Mouse (Mus musculus) embryonic facial prominence, embryonic 11.5 days (tissue): ENCODE results near the gene Aldh4a1. TPM values are rescaled to one million over a fixed set of nuclear protein-coding genes. Genes with fewer than 3 reads are reported as not detected.
A peak's percentile ranks its signal among the peaks of the same experiment; 100 is the strongest.

ENCODE experiments used
- ATAC-seq: fragments of 200-750 bp; cut with Nextera tagmentation; replicated peaks from 2 replicates; pipeline ENCODE4 v1.8.0; 2017; ENCODE audit warnings: low read depth; ENCODE audit not compliant: insufficient number of reproducible peaks, low FRiP score, low TSS enrichment
- DNase-seq: peaks from one replicate; pipeline ENCODE4 v3.0.0-alpha.2; 2015; ENCODE audit warnings: low spot score
- H3K27ac ChIP-seq: fragments of 300-500 bp; sonication (generic); replicated peaks from 2 replicates; pipeline ENCODE4 v1.5.1; 2014; ENCODE audit warnings: mild to moderate bottlenecking, low read depth, low read length, control low read depth
- H3K27me3 ChIP-seq: fragments of 300-500 bp; sonication (generic); 2 replicates; pipeline ENCODE4 v1.6.1; 2014; ENCODE audit warnings: mild to moderate bottlenecking, low read length, moderate library complexity, mixed read lengths; ENCODE audit not compliant: control insufficient read depth, insufficient read depth
- H3K36me3 ChIP-seq: fragments of 300-500 bp; sonication (generic); replicated peaks from 2 replicates; pipeline ENCODE4 v1.6.1; 2014; ENCODE audit warnings: low read depth, mild to moderate bottlenecking, low read length, moderate library complexity, mixed read lengths; ENCODE audit not compliant: control insufficient read depth, insufficient read depth
- H3K4me1 ChIP-seq: fragments of 300-500 bp; sonication (generic); 2 replicates; pipeline ENCODE4 v1.6.1; 2014; ENCODE audit warnings: low read length, mixed read lengths; ENCODE audit not compliant: control insufficient read depth, insufficient read depth
- H3K4me2 ChIP-seq: fragments of 300-500 bp; sonication (generic); 2 replicates; pipeline ENCODE4 v1.6.1; 2014; ENCODE audit warnings: low read depth, mild to moderate bottlenecking, control low read depth, low read length, moderate library complexity
- H3K4me3 ChIP-seq: fragments of 300-500 bp; sonication (generic); 2 replicates; pipeline ENCODE4 v1.5.1; 2014; ENCODE audit warnings: low read depth, low read length, control low read depth
- H3K9ac ChIP-seq: fragments of 300-500 bp; sonication (generic); replicated peaks from 2 replicates; pipeline ENCODE4 v1.6.1; 2014; ENCODE audit warnings: mild to moderate bottlenecking, control low read depth, low read length
- H3K9me3 ChIP-seq: fragments of 300-500 bp; sonication (generic); replicated peaks from 2 replicates; pipeline ENCODE4 v1.6.1; 2016; ENCODE audit warnings: mild to moderate bottlenecking, low read length, inconsistent platforms, mixed read lengths; ENCODE audit not compliant: control insufficient read depth
- WGBS: fragments of 180-500 bp; shearing (Covaris S2); extraction: QIAGEN DNeasy Blood & Tissue Kit; methylation state at CpG from one replicate; pipeline ENCODE4 v1.1.7; 2014; 5-methylcytosine and 5-hydroxymethylcytosine counted together
- polyA plus RNA-seq: library from polyadenylated mRNA; unstranded; fragments of >200 nt; fragmentation: Nextera tagmentation; extraction: Ambion mirVana; gene quantifications from 2 replicates; pipeline ENCODE4 v1.2.1, GENCODE M21; 2014

Aldh4a1 gene
- polyA plus RNA-seq, 1 experiment from 2014 or later: 13.1 TPM

- Histone ChIP-seq H3K27ac (no peak overlapping the region), H3K4me2 (no peak overlapping the region), H3K4me3 (no peak overlapping the region), H3K27me3 (no peaks in the 10 kb centered on the region), H3K9me3 (no peaks in the 10 kb centered on the region), H3K4me1 (peaks cover 25% of the 10 kb centered on the region), H3K36me3 (no peaks in the 10 kb centered on the region), H3K9ac (no peak overlapping the region)
- no peak for DNase-seq
- WGBS: 24% methylated on average over 3 of the region's 3 CpGs
- no peak for ATAC-seq
Measured at GRCm38 (mm10) chr4:139594062-139594461, 28.6 kb upstream of the Aldh4a1 start.

DNA sequence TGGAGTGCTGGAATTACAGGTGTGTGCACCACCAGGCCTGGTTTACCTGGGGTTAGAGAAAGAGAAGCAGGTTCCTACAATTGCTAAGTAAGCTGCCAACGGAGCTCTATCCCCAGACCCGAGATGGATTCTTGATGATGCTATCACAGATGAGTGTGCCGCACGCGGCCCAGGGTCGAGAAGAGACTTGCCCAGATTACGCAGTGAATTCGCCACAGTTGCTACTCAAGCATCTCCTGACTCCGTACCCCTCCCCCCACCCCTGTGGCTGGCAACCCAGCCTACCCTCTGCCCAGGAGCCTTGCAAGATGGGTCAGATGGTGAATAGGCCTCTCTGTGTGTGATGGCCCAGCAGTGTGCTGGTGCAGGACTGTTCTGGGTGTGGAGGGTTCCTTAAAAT is 26.0 kb upstream of the Aldh4a1 start:
- DNase-seq (no peak), ATAC-seq (no peak)
- no peak overlapping the region for H3K4me2 ChIP-seq

GRCm38 (mm10) chr4:139597286-139598284 is 25.1 kb upstream of the Aldh4a1 start:
- WGBS: 50% methylated on average over 20 of the region's 20 CpGs
- no peaks in the 10 kb centered on the region for H3K36me3 ChIP-seq
- peak overlapping the region; percentile 87 for H3K27ac ChIP-seq
- no peak overlapping the region for H3K4me3 ChIP-seq
- 0 out of 2 replicates have a peak overlapping the region, but pooled peaks have one; percentile 2 for H3K9ac ChIP-seq
- H3K27me3 ChIP-seq: no peaks in the 10 kb centered on the region
- H3K9me3 ChIP-seq: no peaks in the 10 kb centered on the region
- no peak for DNase-seq
- H3K4me2 ChIP-seq: no peak overlapping the region
- ATAC-seq: no peak
- peaks cover 21% of the 10 kb centered on the region for H3K4me1 ChIP-seq

More for the DNA sequence above, 26.0 kb upstream of the Aldh4a1 start:
- 15% methylated on average over 9 of the region's 9 CpGs for WGBS
- no peaks in the 10 kb centered on the region for H3K9me3 ChIP-seq
- peaks cover 21% of the 10 kb centered on the region for H3K4me1 ChIP-seq
- H3K9ac ChIP-seq: no peak overlapping the region
- H3K36me3 ChIP-seq: no peaks in the 10 kb centered on the region
- H3K4me3 ChIP-seq: no peak overlapping the region
- H3K27me3 ChIP-seq: no peaks in the 10 kb centered on the region
- 0 out of 2 replicates have a peak overlapping the region, but pooled peaks have one; percentile 49 for H3K27ac ChIP-seq

DNA sequence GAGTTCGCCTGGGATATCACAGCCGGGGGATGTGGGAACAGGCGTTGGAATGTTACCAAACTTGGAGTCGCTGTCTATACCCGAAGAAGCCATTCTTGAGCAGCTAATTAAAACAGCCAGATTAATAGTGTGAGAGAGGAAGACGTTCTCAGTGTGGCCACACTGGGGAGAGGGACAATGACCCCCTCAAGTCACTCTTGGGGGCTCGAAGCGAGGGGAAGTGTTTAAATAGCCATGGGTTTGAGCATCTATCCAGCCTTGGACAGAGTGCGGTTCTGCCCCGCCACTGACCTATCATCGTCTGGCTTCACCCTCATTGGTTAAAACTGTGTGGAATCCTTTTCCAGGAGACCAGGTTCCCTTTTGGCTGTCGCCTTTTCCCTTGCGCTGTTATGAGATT is 24.3 kb upstream of the Aldh4a1 start:
- 30% methylated on average over 13 of the region's 13 CpGs for WGBS
- Histone ChIP-seq H3K4me3 (no peak overlapping the region), H3K9me3 (no peaks in the 10 kb centered on the region), H3K27me3 (no peaks in the 10 kb centered on the region), H3K9ac (0 out of 2 replicates have a peak overlapping the region, but pooled peaks have one; percentile 2), H3K27ac (peak overlapping the region; percentile 87), H3K36me3 (no peaks in the 10 kb centered on the region), H3K4me2 (peak overlapping the region; percentile 32), H3K4me1 (peaks cover 21% of the 10 kb centered on the region)
- ATAC-seq (no peak), DNase-seq (no peak)

DNA sequence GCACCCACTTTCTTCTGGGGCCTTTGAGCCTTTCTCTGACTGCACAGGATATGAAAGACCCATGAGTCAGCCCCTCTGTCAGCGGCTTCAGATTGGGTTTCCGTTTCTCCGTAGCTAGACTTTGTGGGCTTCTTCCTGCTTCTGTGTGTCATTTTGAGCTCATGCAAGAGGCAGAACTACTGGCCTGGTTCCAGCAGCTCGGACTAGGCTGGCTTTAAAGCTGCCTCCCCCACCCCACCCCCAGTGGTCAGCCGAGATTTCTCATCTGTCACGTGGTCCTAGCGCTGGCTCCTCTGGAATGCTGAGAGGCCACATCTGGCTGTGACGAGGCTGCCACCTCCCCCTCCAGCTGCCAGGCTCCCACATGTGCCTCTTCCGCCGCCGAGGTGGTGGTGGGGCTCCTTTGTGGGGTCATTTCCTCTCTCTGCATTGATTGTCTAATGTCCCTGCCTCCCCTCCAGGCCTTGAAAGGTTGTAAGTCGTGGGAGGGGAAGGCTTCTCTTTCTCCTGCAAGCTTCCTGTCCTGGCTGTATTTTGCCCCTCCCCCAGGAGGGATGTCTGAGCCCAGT is 23.6 kb upstream of the Aldh4a1 start:
- peak; percentile 62 for ATAC-seq
- WGBS: under 1% methylated on average over 12 of the region's 12 CpGs
- peak overlapping the region; percentile 47; the same call in 1 of the 2 replicates for H3K9ac ChIP-seq

GRCm38 (mm10) chr4:139601519-139602356 is 20.9 kb upstream of the Aldh4a1 start:
- DNase-seq (no peak), ATAC-seq (no peak)
- Histone ChIP-seq H3K4me2 (no peak overlapping the region), H3K4me1 (peaks cover 15% of the 10 kb centered on the region), H3K27me3 (no peaks in the 10 kb centered on the region), H3K36me3 (no peaks in the 10 kb centered on the region), H3K9me3 (no peaks in the 10 kb centered on the region), H3K27ac (peak overlapping the region; percentile 61; the same call in 1 of the 2 replicates), H3K9ac (0 out of 2 replicates have a peak overlapping the region, but pooled peaks have one; percentile 19), H3K4me3 (no peak overlapping the region)
- WGBS: 51% methylated on average over 7 of the region's 7 CpGs

More for the DNA sequence above, 23.6 kb upstream of the Aldh4a1 start:
- peak; percentile 94 for DNase-seq
- no peaks in the 10 kb centered on the region for H3K36me3 ChIP-seq
- peaks cover 21% of the 10 kb centered on the region for H3K4me1 ChIP-seq
- H3K27me3 ChIP-seq: no peaks in the 10 kb centered on the region
- H3K9me3 ChIP-seq: no peaks in the 10 kb centered on the region
- peak overlapping the region; percentile 87 for H3K27ac ChIP-seq
- H3K4me3 ChIP-seq: 0 out of 2 replicates have a peak overlapping the region, but pooled peaks have one; percentile 3
- H3K4me2 ChIP-seq: peak overlapping the region; percentile 32

DNA sequence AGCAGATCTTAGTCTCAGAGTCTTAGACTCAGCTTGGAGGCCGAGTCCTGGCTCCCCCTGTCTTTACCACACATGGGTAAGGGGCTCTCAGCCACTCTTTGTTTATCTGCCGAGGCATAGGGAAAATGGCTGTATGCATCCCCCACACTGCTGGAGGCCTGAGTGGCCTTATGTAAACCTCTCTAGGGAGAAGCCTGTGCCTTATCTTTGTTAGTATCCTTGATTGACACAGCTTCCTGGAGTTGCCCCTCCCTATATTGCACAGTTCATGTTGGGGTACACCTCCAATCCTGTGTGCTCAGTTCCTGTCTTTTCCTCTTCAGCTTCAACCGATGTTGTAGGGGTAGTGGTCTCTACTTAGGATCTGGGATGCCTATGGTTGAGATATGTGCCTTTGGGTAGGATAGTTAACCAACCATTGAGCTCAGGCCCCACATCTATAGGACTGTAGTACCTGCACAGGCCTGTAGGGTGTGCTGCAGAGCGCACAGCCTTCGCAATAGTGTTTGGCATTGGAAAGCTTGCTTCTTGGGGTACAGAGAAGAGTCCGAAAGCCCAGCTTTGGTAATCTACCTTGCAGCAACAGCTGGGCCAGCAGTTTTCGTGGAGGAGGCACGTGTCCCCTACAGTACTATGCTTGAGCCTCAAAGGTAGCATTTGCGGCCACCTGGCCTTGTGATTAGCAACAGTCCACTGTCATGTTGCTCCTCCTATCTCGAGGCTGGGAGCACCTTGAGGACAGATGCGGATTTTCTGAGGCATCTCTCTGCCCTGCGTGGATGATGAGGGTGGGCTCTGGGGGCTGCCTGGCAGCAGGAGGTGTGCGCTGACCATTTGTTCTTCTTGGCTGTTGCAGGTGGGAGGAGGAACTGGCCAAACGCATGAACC is 20.1 kb upstream of the Aldh4a1 start, which contains the start of gene Gm21969:
TSS of gene Gm21969 (plus strand) at position 830 of the 888 bp plus-strand sequence.
- Histone ChIP-seq H3K27me3 (no peaks in the 10 kb centered on the region), H3K4me3 (no peak within 1 kb of the TSS), H3K9ac (0 out of 2 replicates have a peak within 1 kb of the TSS, but pooled peaks have one; percentile 19), H3K9me3 (no peaks in the 10 kb centered on the region), H3K27ac (peak within 1 kb of the TSS; percentile 61; the same call in 1 of the 2 replicates), H3K4me2 (no peak within 1 kb of the TSS), H3K4me1 (peaks cover 7% of the 10 kb centered on the region), H3K36me3 (no peaks in the 10 kb centered on the region)
- WGBS: 53% methylated on average over 14 of the region's 14 CpGs
- DNase-seq: peak; percentile 68
- ATAC-seq: no peak
